ENCODE assay signal across 8 mouse cellular contexts in the genomic region with DNA sequence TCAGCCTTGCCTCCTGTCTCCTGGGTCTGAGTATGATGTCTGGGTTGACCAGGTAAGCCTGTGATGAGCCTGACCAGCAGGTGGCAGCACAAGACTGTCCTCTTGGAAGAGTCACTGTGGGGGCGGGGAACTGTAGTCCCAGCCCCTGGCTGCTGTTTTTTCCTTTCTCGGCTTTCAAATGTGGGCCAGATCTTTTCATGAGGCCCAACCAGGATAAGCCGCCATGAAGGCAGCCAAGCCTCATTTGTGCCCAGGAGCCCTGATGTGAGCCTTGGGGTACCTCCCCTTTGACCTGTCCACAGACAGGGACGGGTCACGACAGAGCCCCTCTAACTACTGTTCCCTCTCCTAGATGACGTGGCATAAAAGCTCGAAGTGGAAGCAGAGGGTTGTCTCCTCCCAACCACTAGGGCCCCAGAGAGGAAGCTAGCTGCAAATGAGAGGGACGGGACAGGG. TPM values are rescaled to one million over a fixed set of nuclear protein-coding genes. Genes with fewer than 3 reads are reported as not detected.
A peak's percentile ranks its signal among the peaks of the same experiment; 100 is the strongest.
DNase-seq lines count a peak whose midpoint lies in the region; ATAC-seq lines count a peak whose summit lies in the region.

No protein-coding gene starts in this region.

- H3K4me3 ChIP-seq in embryonic facial prominence, embryonic 14.5 days (ENCODE audit: low read depth, low read length) = peak overlapping the region; percentile 17; the same call in 1 of the 2 replicates
- peak overlapping the region; percentile 18 for H3K4me3 ChIP-seq in kidney, embryonic 14.5 days (ENCODE audit: low read length)
- H3K4me3 ChIP-seq in limb, embryonic 15.5 days = peak overlapping the region; percentile 26

- peak; percentile 97 for DNase-seq in 3T3-L1 (ENCODE audit: low read depth, low spot score)
- DNase-seq in adrenal gland, postnatal 4 days (ENCODE audit: low spot score in 2 of 2) = peak; percentile 94 to 97
- DNase-seq in embryonic facial prominence, embryonic 14.5 days (ENCODE audit: low spot score) = peak; percentile 97
- DNase-seq in heart, adult 9 months (ENCODE audit: low spot score in 2 of 2) = peak; percentile 92 to 96
- peak; percentile 79 to 88 for DNase-seq in monocyte, adult 2 months (ENCODE audit: low read depth in 1 of 2, low spot score in 2 of 2)
- peak; percentile 81 to 87 for DNase-seq in spleen, postnatal 36 days (ENCODE audit: low spot score in 2 of 2)

- peak; percentile 69 for ATAC-seq in embryonic facial prominence, embryonic 14.5 days (ENCODE audit: low read depth)
- ATAC-seq in kidney, embryonic 14.5 days (ENCODE audit: low FRiP score, low TSS enrichment) = peak; percentile 48
- peak; percentile 52 for ATAC-seq in limb, embryonic 15.5 days (ENCODE audit: insufficient number of reproducible peaks, low FRiP score, low TSS enrichment, low read depth)

- no peaks in the 10 kb centered on the region for H3K9me3 ChIP-seq in embryonic facial prominence, embryonic 14.5 days (ENCODE audit: control insufficient read depth, low read length)
- no peaks in the 10 kb centered on the region for H3K9me3 ChIP-seq in kidney, embryonic 14.5 days (ENCODE audit: control insufficient read depth, low read length)
- H3K9me3 ChIP-seq in limb, embryonic 15.5 days = no peaks in the 10 kb centered on the region

- peak overlapping the region; percentile 50 for H3K4me2 ChIP-seq in embryonic facial prominence, embryonic 14.5 days (ENCODE audit: low read depth, low read length)
- H3K4me2 ChIP-seq in kidney, embryonic 14.5 days (replicated peaks; ENCODE audit: low read depth, low read length) = peak overlapping the region; percentile 43
- peak overlapping the region; percentile 55 for H3K4me2 ChIP-seq in limb, embryonic 15.5 days

- peaks cover 40% of the 10 kb centered on the region for H3K27me3 ChIP-seq in embryonic facial prominence, embryonic 14.5 days (replicated peaks; ENCODE audit: control insufficient read depth, insufficient read depth, low read length)
- H3K27me3 ChIP-seq in kidney, embryonic 14.5 days (ENCODE audit: control insufficient read depth, insufficient read depth, low read length) = peaks cover 30% of the 10 kb centered on the region
- H3K27me3 ChIP-seq in limb, embryonic 15.5 days = peaks cover 41% of the 10 kb centered on the region

- 2% methylated on average over 8 of the region's 8 CpGs for WGBS in embryonic facial prominence, embryonic 14.5 days
- WGBS in kidney, embryonic 14.5 days = 2% methylated on average over 8 of the region's 8 CpGs
- WGBS in limb, embryonic 15.5 days = 1% methylated on average over 8 of the region's 8 CpGs

- peak overlapping the region; percentile 82 for H3K27ac ChIP-seq in embryonic facial prominence, embryonic 14.5 days (replicated peaks; ENCODE audit: low read depth, low read length)
- H3K27ac ChIP-seq in kidney, embryonic 14.5 days (ENCODE audit: low read depth, low read length) = peak overlapping the region; percentile 86
- H3K27ac ChIP-seq in limb, embryonic 15.5 days = peak overlapping the region; percentile 93

- peak overlapping the region; percentile 44 for H3K9ac ChIP-seq in embryonic facial prominence, embryonic 14.5 days (ENCODE audit: low read depth, low read length)
- peak overlapping the region; percentile 48; the same call in 1 of the 2 replicates for H3K9ac ChIP-seq in kidney, embryonic 14.5 days (ENCODE audit: low read depth, low read length)
- H3K9ac ChIP-seq in limb, embryonic 15.5 days = peak overlapping the region; percentile 28; the same call in 1 of the 2 replicates

- peaks cover 24% of the 10 kb centered on the region for H3K4me1 ChIP-seq in embryonic facial prominence, embryonic 14.5 days (ENCODE audit: control insufficient read depth, insufficient read depth, low read length)
- H3K4me1 ChIP-seq in kidney, embryonic 14.5 days (ENCODE audit: control insufficient read depth, insufficient read depth, low read length) = peaks cover 37% of the 10 kb centered on the region
- H3K4me1 ChIP-seq in limb, embryonic 15.5 days = peaks cover 66% of the 10 kb centered on the region

- H3K36me3 ChIP-seq in embryonic facial prominence, embryonic 14.5 days (ENCODE audit: control insufficient read depth, insufficient read depth, low read length) = 0 out of 2 replicates have a peak, but pooled peaks cover 5% of the 10 kb centered on the region
- H3K36me3 ChIP-seq in kidney, embryonic 14.5 days (ENCODE audit: control insufficient read depth, insufficient read depth, low read length) = no peaks in the 10 kb centered on the region
- no peaks in the 10 kb centered on the region for H3K36me3 ChIP-seq in limb, embryonic 15.5 days

RNA-seq across cellular contexts. Expression of gene Ckb, which starts 3.7 kb away (rescaled TPM):
- 10 to 100 TPM; 39.6 to 40.9 TPM for total RNA-seq in adrenal gland, postnatal 4 days (2021)
- 206 and 208 TPM in 2 replicates for polyA plus RNA-seq in embryonic facial prominence, embryonic 14.5 days (2014; fragmentation: Nextera tagmentation; extraction: Ambion mirVana)
- 81.5 and 88.5 TPM in 2 replicates for polyA plus RNA-seq in kidney, embryonic 14.5 days (2014; fragmentation: Nextera tagmentation; extraction: Ambion mirVana)
- polyA plus RNA-seq in limb, embryonic 15.5 days (2015; fragmentation: Nextera tagmentation; extraction: Ambion mirVana) = 132 and 183 TPM in 2 replicates

RNA-seq across cellular contexts. Expression of gene Trmt61a, which starts 9.4 kb away (rescaled TPM):
- 10 to 100 TPM; 11.7 to 13.8 TPM for total RNA-seq in adrenal gland, postnatal 4 days (2021)
- 5.8 and 7.9 TPM in 2 replicates for polyA plus RNA-seq in embryonic facial prominence, embryonic 14.5 days (2014; fragmentation: Nextera tagmentation; extraction: Ambion mirVana)
- 6.7 and 11.9 TPM in 2 replicates for polyA plus RNA-seq in kidney, embryonic 14.5 days (2014; fragmentation: Nextera tagmentation; extraction: Ambion mirVana)
- 14.4 and 14.8 TPM in 2 replicates for polyA plus RNA-seq in limb, embryonic 15.5 days (2015; fragmentation: Nextera tagmentation; extraction: Ambion mirVana)

RNA-seq across cellular contexts. Expression of gene Bag5, which starts 44.6 kb away (rescaled TPM):
- 10 to 100 TPM; 35.8 to 37.0 TPM for total RNA-seq in adrenal gland, postnatal 4 days (2021)
- polyA plus RNA-seq in embryonic facial prominence, embryonic 14.5 days (2014; fragmentation: Nextera tagmentation; extraction: Ambion mirVana) = 59.0 and 61.5 TPM in 2 replicates
- 45.2 and 49.7 TPM in 2 replicates for polyA plus RNA-seq in kidney, embryonic 14.5 days (2014; fragmentation: Nextera tagmentation; extraction: Ambion mirVana)
- polyA plus RNA-seq in limb, embryonic 15.5 days (2015; fragmentation: Nextera tagmentation; extraction: Ambion mirVana) = 69.4 and 71.2 TPM in 2 replicates

RNA-seq across cellular contexts. Expression of gene Apopt1, which starts 44.6 kb away (rescaled TPM):
- total RNA-seq in adrenal gland, postnatal 4 days (2021) = 10 to 100 TPM; 65.4 to 70.1 TPM
- polyA plus RNA-seq in embryonic facial prominence, embryonic 14.5 days (2014; fragmentation: Nextera tagmentation; extraction: Ambion mirVana) = 46.6 and 48.0 TPM in 2 replicates
- 63.1 and 63.4 TPM in 2 replicates for polyA plus RNA-seq in kidney, embryonic 14.5 days (2014; fragmentation: Nextera tagmentation; extraction: Ambion mirVana)
- polyA plus RNA-seq in limb, embryonic 15.5 days (2015; fragmentation: Nextera tagmentation; extraction: Ambion mirVana) = 48.4 and 51.2 TPM in 2 replicates

Comparison
In these comparisons a context has a peak if more than half of its experiments do, and no peak if none do; other contexts are left out.
1. Peak in every context shown above with its lines: DNase-seq, ATAC-seq, H3K4me3 ChIP-seq and H3K27ac ChIP-seq.